Mouse (Mus musculus) layer of hippocampus, adult 9-10 months (tissue): ENCODE results near the gene Eva1c.
A peak's percentile ranks its signal among the peaks of the same experiment; 100 is the strongest.
"Not testable (repeated sequence)": the region's sequence is repeated elsewhere in the genome, so short reads cannot be mapped to it uniquely, and the experiment has no call there.

Source experiments
- DNase-seq: peaks from one replicate; pipeline ENCODE4 v3.0.0; 2022; ENCODE audit warnings: low spot score

The Eva1c gene

DNA sequence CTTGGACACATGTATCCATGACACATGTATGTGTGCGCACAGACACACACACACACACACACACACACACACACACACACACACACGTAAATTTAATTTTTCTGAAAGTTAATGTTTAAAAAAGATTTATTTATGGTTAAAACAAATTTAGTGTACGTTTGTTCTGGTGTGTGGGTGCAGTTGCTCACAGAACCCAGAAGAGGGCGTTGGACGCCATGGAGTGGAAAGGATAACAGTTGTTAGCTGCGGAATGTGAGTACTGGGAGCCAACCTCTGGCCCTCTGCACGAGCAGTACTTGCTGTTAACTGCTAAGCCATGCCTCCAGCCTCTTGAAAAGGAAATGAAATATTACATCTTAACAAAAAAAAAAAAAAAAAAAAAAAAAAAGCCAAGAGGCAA, at the start of gene Eva1c:
TSS of gene Eva1c (plus strand) at position 263 of the 400 bp plus-strand sequence.
- DNase-seq = no peak

DNA sequence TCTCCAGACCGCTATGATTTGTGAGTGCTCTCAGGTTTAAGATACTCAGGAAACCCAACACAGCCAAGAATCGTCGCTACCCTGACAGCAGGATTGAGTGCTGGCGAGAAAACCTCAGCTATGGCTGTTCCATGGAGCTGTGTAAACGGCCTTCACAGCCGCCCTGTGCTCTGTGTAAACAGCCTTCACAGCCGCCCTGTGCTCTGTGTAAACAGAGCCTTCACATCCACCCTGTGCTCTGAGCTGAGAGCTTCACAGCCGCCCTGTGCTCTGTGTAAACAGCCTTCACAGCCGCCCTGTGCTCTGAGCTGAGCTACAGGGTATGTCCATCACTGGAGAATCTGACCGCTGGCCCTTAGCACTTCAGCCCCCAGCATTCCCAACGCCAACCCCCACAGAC, 46.7 kb upstream of the Eva1c start:
- DNase-seq = no peak

DNA sequence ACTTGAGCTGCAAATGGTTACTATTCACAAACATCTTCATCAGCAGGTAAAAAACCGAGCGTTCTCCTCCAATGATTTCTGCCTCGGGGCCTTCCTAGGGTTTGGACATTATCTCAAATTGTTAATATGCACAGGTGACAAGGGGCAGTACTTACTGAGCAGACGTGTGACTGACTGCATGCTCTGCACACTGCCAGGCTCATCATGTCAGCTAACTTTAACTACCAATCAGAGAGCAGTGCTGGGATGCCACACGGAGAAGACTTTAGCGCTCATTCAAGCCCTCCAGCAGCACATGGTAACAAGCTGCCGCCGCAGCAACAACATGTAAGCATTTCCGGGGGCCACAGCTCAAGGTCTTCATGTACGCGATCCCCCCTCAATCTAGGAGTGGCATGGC, 43.2 kb upstream of the Eva1c start:
- DNase-seq = no peak

DNA sequence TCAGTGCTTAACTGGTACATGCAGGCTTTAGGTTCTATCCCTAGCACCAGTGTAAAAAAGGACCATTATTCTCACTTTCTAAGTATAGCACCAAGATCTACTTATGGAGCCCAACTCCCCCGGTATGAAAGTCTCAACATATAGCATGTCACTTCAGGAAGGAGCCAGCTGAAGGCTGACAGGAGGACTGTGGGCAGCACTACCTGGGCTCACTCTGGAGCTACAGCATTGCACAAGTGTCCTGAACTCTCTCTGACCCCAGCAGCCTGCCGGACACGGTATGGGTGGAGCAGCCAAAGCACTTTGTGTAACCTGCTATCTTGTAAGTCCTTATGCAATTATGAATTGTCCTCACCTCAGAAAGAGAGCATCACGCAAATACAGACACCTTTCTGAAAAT, 41.3 kb upstream of the Eva1c start:
- DNase-seq = no peak

DNA sequence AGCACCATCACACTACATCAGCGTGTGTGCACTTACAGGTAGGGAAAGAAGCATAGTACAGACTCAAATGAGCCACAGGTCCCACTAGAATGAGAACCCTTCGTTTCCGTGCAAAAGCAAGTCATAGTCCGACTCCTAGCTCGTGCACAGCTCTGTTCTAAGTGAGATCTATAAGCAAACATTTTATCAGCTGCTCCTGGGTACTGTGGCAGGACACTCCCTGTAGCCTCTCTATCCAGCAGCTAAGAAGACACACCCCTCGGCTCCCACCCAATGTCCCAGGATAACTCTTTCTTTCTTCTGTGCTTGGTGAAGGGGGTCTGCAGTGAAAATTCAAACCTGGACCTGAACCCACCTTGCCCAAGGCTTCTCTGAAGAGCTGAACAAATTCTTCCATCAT, 37.9 kb upstream of the Eva1c start:
- DNase-seq = no peak

DNA sequence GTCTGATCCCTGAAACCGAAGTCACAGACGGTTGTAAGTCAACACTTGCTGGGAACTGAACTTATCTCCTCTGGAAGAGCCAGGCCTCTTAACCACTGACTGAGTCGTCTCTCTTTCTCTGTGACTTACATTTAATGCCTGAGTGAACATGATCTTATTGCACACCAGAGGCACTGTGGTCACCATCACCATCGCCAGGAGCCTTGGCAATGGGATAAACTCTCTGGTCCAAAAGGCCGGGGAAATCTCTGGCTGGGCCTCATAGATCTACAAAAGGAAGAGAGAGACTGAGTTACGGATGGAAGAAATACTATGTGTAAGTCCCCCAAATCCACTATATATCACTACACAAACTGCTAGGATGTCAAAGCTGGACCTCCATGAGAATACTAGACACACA, 35.6 kb upstream of the Eva1c start:
- DNase-seq = no peak

DNA sequence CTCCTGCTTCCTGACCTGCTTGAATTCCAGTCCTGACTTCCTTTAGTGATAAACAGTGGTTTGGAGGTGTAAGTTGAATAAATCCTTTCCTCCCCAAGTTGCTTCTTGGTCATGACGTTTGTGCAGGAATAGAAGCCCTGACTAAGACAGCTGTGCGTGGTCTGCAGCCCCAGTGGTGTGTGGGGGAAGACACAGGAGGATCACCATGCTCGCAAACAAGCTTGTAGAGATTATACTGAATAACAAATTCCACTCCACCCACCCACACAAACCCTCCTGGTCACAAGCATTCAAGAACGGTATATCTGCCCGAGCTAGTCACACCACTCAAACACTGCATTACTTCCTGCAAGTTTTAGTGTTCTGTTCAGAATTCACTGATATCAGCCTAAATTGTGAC, 34.5 kb upstream of the Eva1c start:
- no peak for DNase-seq

DNA sequence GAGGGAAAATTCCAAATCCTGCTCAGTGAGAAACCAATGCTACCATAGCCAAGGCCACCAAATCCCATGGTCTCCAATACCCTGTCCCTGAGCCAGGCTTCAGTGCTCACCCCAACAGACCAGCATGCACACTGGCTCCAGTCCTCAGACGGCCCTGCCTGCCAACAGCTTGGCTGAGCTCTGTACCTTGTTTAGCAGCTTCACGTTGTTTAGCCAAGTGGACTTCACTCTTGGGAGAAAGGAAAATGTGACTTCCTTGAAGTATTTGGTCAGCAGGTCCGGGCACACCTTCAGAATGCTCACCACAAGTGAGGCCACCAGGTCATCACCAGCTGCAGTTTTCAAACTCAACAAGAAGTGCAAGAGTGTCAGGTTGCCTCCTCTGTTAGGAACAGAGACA, 34.0 kb upstream of the Eva1c start:
- no peak for DNase-seq

DNA sequence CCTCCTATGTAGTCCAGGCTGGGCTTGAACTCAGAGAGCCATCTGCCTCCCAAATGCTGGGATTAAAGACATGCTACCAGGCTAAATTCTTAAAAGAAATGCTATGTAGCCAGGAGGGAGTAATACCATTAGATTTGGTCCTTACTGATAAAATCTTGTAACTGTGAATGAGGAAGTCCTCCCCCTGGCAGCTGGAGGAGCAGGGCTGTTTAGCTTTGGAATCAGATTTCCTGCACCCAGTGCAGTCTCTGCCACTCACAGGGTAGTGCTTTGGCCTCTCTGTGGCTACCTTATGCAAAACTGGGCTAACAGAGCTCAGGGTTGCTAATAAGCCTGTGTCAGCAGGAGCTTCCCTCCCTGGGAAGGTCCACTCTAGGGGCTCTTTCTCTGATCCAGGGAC, 31.8 kb upstream of the Eva1c start:
- no peak for DNase-seq

DNA sequence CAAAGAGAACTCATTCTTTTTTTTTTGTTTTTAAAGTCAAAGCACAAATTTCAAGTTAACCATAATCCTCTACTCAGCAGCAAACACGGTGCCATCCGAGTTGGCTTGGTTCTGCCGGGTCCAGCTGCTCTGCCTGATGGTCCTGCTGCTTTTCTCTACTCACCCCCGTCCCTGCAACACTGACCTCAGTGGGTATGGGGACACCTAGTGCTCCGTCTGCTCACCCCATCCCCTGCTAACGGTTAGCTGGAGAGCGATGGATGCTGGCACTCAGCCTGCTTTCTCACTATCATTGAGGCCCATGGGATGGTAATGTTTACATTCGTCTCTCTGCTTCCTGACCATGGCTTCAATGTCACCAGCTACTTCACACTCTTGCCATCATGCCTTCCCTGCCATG, 28.1 kb upstream of the Eva1c start:
- DNase-seq = no peak

DNA sequence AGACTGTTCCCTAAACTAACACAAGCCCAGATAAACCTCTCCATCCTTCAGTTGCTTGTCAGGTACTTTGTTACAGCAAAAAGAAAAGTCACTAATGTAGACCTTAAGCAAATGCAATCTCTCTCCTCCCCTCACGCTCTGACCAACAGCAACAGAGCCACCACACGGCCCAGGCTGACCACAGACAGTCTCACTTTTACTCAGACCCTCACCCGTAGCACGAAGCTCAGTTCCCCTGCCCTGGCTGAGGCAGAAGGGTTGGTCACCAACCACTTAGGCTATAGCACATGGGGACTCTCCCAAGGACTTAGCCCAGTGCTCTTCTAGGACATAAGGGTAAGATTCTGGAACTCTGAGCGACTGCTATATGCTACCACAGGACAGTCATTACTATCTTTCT, 27.7 kb upstream of the Eva1c start:
- DNase-seq = no peak

DNA sequence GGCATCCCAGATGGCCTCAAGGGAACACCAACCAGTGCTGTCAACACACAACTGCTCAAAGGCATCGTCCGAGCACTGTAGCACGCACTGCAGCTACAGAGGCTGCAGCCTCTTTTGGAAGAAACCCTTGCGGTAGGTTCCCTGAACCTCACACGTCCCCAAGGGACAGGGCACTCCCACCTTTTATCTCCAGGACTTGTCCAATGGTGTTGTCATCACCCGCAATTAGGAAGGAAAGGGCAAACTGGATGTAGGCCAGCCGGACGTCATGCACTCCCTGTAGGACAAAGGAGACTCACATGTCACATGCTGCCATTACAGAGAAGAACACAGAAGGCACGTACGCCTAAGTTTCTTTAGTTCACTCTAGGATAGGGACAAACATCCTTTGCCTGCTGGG, 26.7 kb upstream of the Eva1c start:
- no peak for DNase-seq

DNA sequence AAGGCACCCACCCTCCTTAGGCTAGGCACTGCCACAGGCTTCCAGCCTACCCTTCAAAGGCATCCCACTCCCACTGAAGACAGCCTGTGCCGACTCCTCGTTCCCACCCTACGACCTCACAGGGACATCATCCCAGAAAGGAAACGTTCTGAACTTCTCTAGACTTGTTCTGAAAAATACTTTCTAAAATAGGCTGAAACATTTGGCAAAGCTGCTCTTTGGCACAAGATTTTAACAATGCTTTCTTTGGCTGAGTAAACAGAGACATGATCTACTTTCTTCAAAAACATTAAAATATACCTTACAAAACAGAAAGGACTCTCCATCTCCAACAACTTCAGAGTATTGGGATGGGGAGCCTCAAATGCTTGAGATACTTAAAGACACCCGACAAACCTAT, 25.3 kb upstream of the Eva1c start:
- DNase-seq = no peak

DNA sequence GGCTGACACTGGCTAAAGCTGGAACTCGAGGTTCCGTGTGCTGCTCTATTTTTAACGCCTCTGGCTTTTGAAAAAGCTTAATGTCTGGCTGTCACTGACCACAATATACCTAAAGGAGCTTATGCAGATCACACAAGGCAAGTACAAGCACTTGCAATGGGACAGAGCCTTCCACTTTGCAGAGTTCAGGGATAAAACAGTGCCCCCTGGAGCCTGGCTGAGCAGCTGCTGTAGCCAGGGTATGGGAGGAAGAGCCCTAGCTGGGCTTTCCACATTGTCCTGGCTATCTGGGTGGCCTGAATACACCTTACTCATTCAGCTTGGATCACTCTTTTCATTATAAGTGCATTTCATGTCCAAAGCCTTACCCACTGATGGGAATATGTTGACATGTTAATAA, 24.6 kb upstream of the Eva1c start:
- no peak for DNase-seq

DNA sequence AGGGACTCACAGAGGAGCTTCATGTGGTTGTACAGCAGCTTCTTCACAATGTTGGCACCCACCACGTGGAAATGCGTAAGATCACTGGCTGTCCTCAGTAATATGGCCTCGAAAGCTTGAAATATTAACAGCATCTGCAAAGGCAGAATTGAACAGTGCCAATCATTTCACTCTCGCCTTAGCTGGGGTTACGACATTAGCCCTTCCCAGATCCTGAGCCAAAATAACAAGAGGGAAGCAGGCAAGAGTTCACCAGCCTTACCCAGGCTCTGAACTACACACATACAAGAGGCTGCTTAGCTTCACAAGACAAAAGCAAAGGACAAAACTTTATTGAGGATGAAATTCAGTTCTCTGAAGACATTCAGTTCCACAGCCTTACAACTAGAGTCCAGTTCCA, 22.1 kb upstream of the Eva1c start:
- no peak for DNase-seq

DNA sequence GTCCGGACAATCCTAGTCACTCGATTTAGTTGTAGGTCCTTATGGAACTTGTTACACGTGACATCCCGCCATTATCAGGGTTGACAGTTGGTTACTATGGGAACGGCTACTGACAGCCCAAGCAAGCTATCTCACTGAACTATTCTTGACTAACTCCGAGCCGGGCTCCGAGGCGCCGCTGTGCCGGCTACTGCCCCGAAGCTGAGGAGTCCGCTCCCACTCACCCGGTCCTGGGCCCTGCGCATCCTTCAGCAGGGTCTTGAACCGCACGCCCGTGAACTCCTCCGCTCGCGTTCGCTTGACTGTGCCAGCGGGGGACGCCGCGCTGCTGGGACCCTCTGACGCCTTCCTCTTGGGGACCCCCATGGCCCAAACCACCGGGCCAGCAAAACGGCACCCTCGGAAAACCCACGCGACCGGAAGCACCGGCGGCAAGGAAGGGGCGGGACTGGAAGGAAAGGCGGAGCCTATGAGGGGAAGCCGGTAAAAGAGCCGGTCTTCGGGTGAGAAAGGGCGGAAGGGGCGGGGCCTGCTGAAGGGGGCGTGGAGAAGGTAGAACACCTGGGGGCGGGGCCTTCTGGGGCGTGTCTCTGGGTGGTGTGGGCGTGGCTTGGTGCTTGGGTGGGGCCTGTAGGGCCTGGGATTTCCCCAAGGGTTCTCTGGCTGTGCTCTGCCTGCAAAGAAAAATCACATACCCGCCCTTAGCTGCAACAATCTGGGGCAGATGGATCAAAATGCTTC, 16.4 kb upstream of the Eva1c start, which contains the start of gene Urb1:
TSS of gene Urb1 (minus strand) at position 439 of the 741 bp plus-strand sequence.
- DNase-seq = peak; percentile 96

DNA sequence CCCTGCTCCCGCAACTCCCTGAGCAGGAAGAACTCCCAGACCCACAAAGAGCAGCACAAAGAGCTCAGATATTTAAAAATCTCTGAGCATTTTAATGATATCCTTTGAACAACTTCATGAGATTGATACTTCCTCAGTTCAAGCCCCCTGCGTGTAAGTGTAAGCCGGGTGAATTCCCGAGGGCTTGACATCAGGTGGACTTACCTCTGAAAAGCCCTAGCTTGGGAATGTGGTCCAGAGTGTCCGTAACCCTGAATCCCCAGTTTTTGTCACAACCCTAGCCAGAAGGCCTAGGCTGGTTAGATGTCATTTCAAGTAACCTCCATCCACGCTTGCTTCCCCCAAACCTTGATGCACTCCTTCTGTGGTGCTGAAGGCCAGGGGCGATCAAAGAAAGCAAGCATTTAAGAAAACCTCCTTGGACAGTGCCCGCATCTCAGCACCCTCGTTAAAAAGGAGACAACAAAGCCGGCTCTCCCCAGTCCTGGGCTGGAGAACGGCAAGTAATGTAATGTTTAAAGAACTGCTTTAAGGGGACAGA, 15.7 kb upstream of the Eva1c start:
- no peak for DNase-seq

DNA sequence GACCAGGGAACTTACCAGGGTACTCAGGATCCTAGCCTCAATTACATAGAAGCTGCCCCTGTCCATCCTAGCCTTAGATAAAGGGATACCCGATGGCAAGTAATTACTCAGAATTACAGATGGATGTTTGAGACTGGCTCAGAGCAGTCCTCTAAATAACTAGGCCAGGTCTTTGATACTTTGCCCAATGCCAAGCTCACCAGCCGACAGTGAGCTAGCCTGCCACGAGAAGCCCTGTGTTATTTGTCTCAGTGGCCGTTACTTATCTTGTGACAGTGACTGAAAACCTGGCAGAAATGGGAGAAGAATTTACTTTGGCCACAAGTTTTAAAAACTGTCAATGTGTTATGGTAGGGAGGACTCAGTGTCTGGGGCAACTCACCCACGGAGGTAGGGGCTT, 14.4 kb upstream of the Eva1c start:
- no peak for DNase-seq

DNA sequence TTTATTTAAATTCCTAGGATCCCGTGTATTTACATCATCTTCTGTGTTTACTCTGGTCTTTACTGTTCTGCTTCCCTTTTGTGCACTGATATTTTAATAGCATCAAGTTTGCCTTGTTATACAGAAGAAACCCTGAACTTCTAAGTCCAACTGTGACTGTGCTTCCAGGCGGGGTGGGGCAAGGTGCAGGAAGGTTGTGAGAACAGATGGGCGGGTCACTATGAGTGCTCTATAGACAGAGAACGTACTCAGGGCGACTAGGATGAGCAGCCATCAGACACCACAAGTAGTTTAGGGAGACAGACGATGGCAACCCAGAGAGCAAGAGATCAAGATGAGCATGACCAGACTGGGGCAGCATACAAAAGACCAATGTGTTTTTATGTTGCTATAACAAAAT, 6.2 kb upstream of the Eva1c start:
- no peak for DNase-seq

DNA sequence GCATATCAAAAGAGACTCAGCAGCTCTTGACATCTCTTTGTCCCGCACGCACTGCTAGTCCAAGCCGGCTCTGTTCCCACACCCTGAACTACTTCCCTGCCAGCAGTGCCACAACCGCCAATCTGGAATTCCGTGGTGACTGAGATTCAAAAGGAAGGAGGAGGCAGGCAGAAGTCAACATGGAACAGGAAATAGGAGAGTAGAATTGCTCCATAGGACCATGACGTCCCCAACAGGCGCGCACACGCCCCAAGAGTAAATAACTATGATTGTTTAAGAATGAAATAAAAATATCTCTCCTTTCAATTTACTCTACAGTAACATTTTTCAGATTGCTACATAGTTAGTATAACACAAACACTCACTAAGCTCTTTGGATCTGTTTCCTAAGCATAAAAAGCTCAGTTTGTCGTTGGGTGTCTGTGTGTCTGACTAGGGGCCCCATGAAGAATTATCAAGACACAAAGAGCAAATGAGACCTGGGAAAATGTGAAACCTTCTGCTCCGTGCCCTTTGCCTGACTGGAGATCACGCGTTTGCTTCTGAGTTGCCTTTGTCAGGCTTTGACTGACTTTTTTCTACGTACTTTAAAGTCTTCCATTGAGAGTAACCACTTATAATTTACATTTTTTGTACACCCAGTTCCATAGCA, 5.3 kb upstream of the Eva1c start:
- DNase-seq = no peak

DNA sequence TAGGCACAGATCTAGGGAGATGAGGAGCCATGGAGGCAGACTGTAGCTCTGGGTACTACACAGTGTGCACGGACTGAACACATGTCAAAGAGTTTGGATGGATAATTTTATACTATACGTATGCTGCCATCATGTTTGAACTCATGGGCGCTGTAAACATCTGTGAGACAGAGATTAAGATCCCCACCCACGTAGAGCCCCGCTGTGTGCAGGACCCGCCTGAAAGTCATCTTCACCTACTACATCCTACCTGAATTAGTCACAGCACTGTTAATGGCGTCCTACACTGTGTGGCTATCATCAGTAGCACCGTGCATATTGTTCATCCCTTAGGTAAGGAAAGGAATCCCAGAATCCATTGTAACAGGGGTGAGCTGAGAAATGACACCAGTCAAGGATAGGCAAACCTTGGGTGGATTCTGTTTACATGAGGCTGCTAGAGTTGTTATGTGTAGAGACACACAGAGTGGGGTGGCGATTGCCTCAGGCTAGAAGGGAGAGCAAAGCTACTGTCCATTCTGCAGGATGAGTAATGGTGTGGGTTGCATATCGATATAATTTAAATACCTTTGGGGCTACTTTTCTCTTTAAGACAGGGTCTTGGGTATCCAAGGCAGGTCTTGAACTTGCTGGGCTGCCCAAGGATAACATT, 4.1 kb upstream of the Eva1c start:
- no peak for DNase-seq

DNA sequence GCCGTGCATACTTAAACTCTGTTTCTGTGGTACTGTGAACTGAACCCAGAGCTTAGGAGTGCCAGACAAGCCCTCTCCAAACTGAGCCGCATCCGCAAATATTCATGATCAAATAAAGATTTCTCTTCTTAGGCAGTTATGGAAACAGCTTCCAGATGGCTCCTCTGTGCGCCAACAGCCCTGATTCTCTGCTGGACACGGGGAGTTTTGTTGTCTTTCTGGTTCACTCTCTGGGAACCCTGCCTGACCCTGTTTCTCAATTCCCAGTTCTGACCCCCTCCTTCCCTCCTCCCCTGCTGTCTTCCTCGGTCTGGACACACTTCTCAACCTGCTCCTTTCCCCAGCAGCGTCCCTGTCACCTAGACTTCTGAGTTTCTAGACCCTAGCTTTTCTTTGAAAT, 3.5 kb upstream of the Eva1c start:
- no peak for DNase-seq

DNA sequence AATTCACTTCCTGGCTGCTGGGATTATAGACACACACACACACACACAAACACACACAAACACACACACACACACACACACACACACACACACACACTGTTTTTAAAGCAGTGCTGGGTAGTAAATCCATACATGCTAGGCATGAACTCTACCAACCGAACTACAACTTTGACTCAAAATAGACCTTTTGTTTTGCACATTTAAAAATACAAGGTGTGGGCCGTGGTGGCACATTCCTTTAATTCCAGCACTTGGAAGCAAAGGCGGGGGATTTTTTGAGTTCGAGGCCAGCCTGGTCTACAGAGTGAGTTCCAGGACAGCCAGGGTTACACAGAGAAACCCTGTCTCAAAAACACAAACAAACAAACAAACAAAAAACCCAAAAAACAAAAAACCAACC, 2.5 kb upstream of the Eva1c start:
- not testable (repeated sequence) for DNase-seq
